Mouse (Mus musculus): ENCODE measurements around the gene Adh1. TPM values are rescaled to one million over a fixed set of nuclear protein-coding genes. Genes with fewer than 3 reads are reported as not detected.

Adh1 gene
- polyA plus RNA-seq, 1 experiment from 2014 or later: 0.20 TPM

GRCm38 (mm10) chr3:138335566-138335965 lies 74.8 kb downstream of the Adh1 start:
- 90% methylated on average over 1 of the region's 1 CpGs for WGBS
- no peak overlapping the region for H3K4me2 ChIP-seq
- H3K4me3 ChIP-seq (replicated peaks): no peak overlapping the region
- ATAC-seq (ENCODE audit: low FRiP score): no peak
- no peak overlapping the region for H3K27ac ChIP-seq
- H3K9me3 ChIP-seq: no peaks in the 10 kb centered on the region
- no peaks in the 10 kb centered on the region for H3K36me3 ChIP-seq (replicated peaks)
- no peaks in the 10 kb centered on the region for H3K27me3 ChIP-seq
- H3K4me1 ChIP-seq: no peaks in the 10 kb centered on the region
- H3K9ac ChIP-seq: no peak overlapping the region

GRCm38 (mm10) chr3:138336104-138336754 lies 75.4 kb downstream of the Adh1 start:
- no peak overlapping the region for H3K4me2 ChIP-seq
- H3K4me3 ChIP-seq (replicated peaks): no peak overlapping the region
- H3K27me3 ChIP-seq: no peaks in the 10 kb centered on the region
- no peak overlapping the region for H3K27ac ChIP-seq
- no peaks in the 10 kb centered on the region for H3K9me3 ChIP-seq
- no peak overlapping the region for H3K9ac ChIP-seq
- H3K4me1 ChIP-seq: no peaks in the 10 kb centered on the region
- ATAC-seq (ENCODE audit: low FRiP score): no peak
- H3K36me3 ChIP-seq (replicated peaks): no peaks in the 10 kb centered on the region
- 61% methylated on average over 3 of the region's 3 CpGs for WGBS

Other genes starting within 250 kb of the Adh1 start
- 0.03 and 0.08 TPM in 2 replicates for gene 1110002E22Rik, start 195.9 kb upstream of the Adh1 start, polyA plus RNA-seq (2016; fragmentation: Nextera tagmentation; extraction: Ambion mirVana)
- gene Gm5105, start 193.6 kb upstream of the Adh1 start, polyA plus RNA-seq (2016; fragmentation: Nextera tagmentation; extraction: Ambion mirVana): not detected in 2 replicates
- gene Trmt10a, start 117.5 kb upstream of the Adh1 start, polyA plus RNA-seq (2016; fragmentation: Nextera tagmentation; extraction: Ambion mirVana): 13.7 and 14.5 TPM in 2 replicates
- 13.4 and 14.1 TPM in 2 replicates for gene Mttp, start 116.0 kb upstream of the Adh1 start, polyA plus RNA-seq (2016; fragmentation: Nextera tagmentation; extraction: Ambion mirVana)
- not detected in 2 replicates for gene 4930579F01Rik, start 67.2 kb upstream of the Adh1 start, polyA plus RNA-seq (2016; fragmentation: Nextera tagmentation; extraction: Ambion mirVana)
- 0.17 TPM in 1 of 2 replicates, not detected in the other for gene Adh7, start 43.2 kb upstream of the Adh1 start, polyA plus RNA-seq (2016; fragmentation: Nextera tagmentation; extraction: Ambion mirVana)
- gene Adh6a, start 52.3 kb downstream of the Adh1 start, polyA plus RNA-seq (2016; fragmentation: Nextera tagmentation; extraction: Ambion mirVana): not detected in 2 replicates
- 0.10 and 0.23 TPM in 2 replicates for gene Adh6b, start 80.8 kb downstream of the Adh1 start, polyA plus RNA-seq (2016; fragmentation: Nextera tagmentation; extraction: Ambion mirVana)
- gene Adh4, start 154.5 kb downstream of the Adh1 start, polyA plus RNA-seq (2016; fragmentation: Nextera tagmentation; extraction: Ambion mirVana): not detected in 2 replicates
- gene Adh5, start 182.1 kb downstream of the Adh1 start, polyA plus RNA-seq (2016; fragmentation: Nextera tagmentation; extraction: Ambion mirVana): 248 and 263 TPM in 2 replicates
- 43.8 and 47.0 TPM in 2 replicates for gene Metap1, start 228.5 kb downstream of the Adh1 start, polyA plus RNA-seq (2016; fragmentation: Nextera tagmentation; extraction: Ambion mirVana)